Mouse (Mus musculus): Measurements from ENCODE around the gene Spon2.

GRCm38 (mm10) chr5:33218746-33219449, 643 bp upstream of the Spon2 start:
- TF ChIP-seq MYOD1 (IDR thresholded peaks at IDR 0.05; ENCODE audit: control insufficient read depth in 1 of 3, insufficient read length in 2 of 3, low read depth in 2 of 3) = no peak
- TF ChIP-seq E2F4 (IDR thresholded peaks at IDR 0.05; ENCODE audit: insufficient read depth) = no peak
- no peak for TF ChIP-seq POLR2A (IDR thresholded peaks at IDR 0.05; ENCODE audit: insufficient read length, low read depth)
- no peak for TF ChIP-seq MAX (IDR thresholded peaks at IDR 0.05; ENCODE audit: low read depth)
- no peak for TF ChIP-seq TCF12 (IDR thresholded peaks at IDR 0.05; ENCODE audit: insufficient read depth, poor library complexity, severe bottlenecking)
- TF ChIP-seq POLR2AphosphoS2 (IDR thresholded peaks at IDR 0.05; ENCODE audit: insufficient read length, low read depth) = no peak
- TF ChIP-seq REST (IDR thresholded peaks at IDR 0.05; ENCODE audit: insufficient read depth, insufficient read length) = no peak
- TF ChIP-seq USF1 (IDR thresholded peaks at IDR 0.05; ENCODE audit: low read depth) = no peak
- no peak for TF ChIP-seq CEBPB (IDR thresholded peaks at IDR 0.05; ENCODE audit: insufficient read depth, poor library complexity, severe bottlenecking)
- no peak for TF ChIP-seq MYOG (IDR thresholded peaks at IDR 0.05; ENCODE audit: control insufficient read depth in 1 of 3, insufficient read depth in 1 of 3, insufficient read length in 2 of 3, low read depth in 2 of 3)
- no peak for TF ChIP-seq SRF (IDR thresholded peaks at IDR 0.05; ENCODE audit: control insufficient read depth, insufficient read length, low read depth)
- TF ChIP-seq TCF3 (IDR thresholded peaks at IDR 0.05; ENCODE audit: insufficient read length, low read depth) = no peak
